Mouse (Mus musculus) liver, embryonic 14.5 days (tissue): ENCODE data around the gene Itga6. TPM values are rescaled to one million over a fixed set of nuclear protein-coding genes. Genes with fewer than 3 reads are reported as not detected.

ENCODE experiments used
- ATAC-seq: fragments of 200-750 bp; cut with Nextera tagmentation; 2 replicates; pipeline ENCODE4 v1.8.0; 2017; ENCODE audit warnings: moderate number of reproducible peaks, mild to moderate bottlenecking, moderate library complexity; ENCODE audit not compliant: insufficient read depth
- DNase-seq, 3 experiments: peaks; one replicate each; pipeline ENCODE4 v3.0.0-alpha.2; 2012 to 2013; ENCODE audit warnings: low read depth in 3 of 3, low spot score in 3 of 3
- H3K27ac ChIP-seq: fragments of 300-500 bp; sonication (generic); 2 replicates; pipeline ENCODE4 v1.5.1; 2014; ENCODE audit warnings: moderate library complexity, mild to moderate bottlenecking, control low read depth, inconsistent platforms
- H3K27me3 ChIP-seq: fragments of 300-500 bp; sonication (generic); 2 replicates; pipeline ENCODE4 v1.6.1; 2014; ENCODE audit warnings: mild to moderate bottlenecking, low read length, moderate library complexity; ENCODE audit not compliant: control insufficient read depth, insufficient read depth
- H3K36me3 ChIP-seq: fragments of 300-500 bp; sonication (generic); replicated peaks from 2 replicates; pipeline ENCODE4 v1.6.1; 2014; ENCODE audit warnings: low read depth; ENCODE audit not compliant: control insufficient read depth, insufficient read depth
- H3K4me1 ChIP-seq, 2 experiments: fragments of 200-500 bp in 1 of 2; fragments of 300-500 bp in 1 of 2; sonication (generic) in 1 of 2; replicated peaks; 2 replicates each; pipeline ENCODE4 v1.6.1; 2012 to 2014; ENCODE audit warnings: antibody characterized with exemption in 1 of 2, inconsistent platforms in 1 of 2, low read length in 1 of 2; ENCODE audit not compliant: control insufficient read depth in 2 of 2, insufficient read depth in 2 of 2
- H3K4me2 ChIP-seq: fragments of 300-500 bp; sonication (generic); 2 replicates; pipeline ENCODE4 v1.6.1; 2014; ENCODE audit warnings: low read depth, mild to moderate bottlenecking, control low read depth, moderate library complexity
- H3K4me3 ChIP-seq, 2 experiments: fragments of 200-500 bp in 1 of 2; fragments of 300-500 bp in 1 of 2; sonication (generic) in 1 of 2; 2 replicates each; pipeline ENCODE4 v1.5.1; 2012 to 2014; ENCODE audit warnings: low read depth in 2 of 2, low read length in 2 of 2, mild to moderate bottlenecking in 2 of 2, control low read depth in 1 of 2, inconsistent platforms in 1 of 2, moderate library complexity in 1 of 2; ENCODE audit not compliant: insufficient read depth in 1 of 2
- H3K9ac ChIP-seq: fragments of 300-500 bp; sonication (generic); replicated peaks from 2 replicates; pipeline ENCODE4 v1.6.1; 2014; ENCODE audit warnings: mild to moderate bottlenecking, control low read depth, moderate library complexity
- H3K9me3 ChIP-seq: fragments of 300-500 bp; sonication (generic); 2 replicates; pipeline ENCODE4 v1.6.1; 2016; ENCODE audit warnings: low read length, mixed read lengths; ENCODE audit not compliant: control insufficient read depth
- CTCF ChIP-seq: IDR thresholded peaks from 2 replicates; pipeline ENCODE4 v1.5.1; 2016; ENCODE audit warnings: antibody characterized with exemption, low read depth, control low read depth
- EP300 ChIP-seq: IDR thresholded peaks from 2 replicates; pipeline ENCODE4 v1.6.1; 2016; ENCODE audit warnings: antibody characterized with exemption, low read depth
- WGBS: fragments of 180-500 bp; shearing (Covaris S2); extraction: QIAGEN DNeasy Blood & Tissue Kit; methylation state at CpG from one replicate; pipeline ENCODE4 v1.1.7; 2014; ENCODE audit not compliant: insufficient replicate concordance; 5-methylcytosine and 5-hydroxymethylcytosine counted together
- polyA plus RNA-seq, 2 experiments: library from polyadenylated mRNA; depleted of rRNA in 1 of 2; stranded (reverse) in 1 of 2; unstranded in 1 of 2; fragments of >200 nt; fragmentation: Nextera tagmentation in 1 of 2; extraction: Ambion mirVana in 1 of 2; gene quantifications; 2 replicates each; pipeline versions ENCODE4 v1.2.1 to v1.2.3; 2012 to 2014

Gene Itga6
- polyA plus RNA-seq, 2 experiments: 5.5 to 6.2 TPM

GRCm38 (mm10) chr2:71828928-71829327, 83.5 kb downstream of the Itga6 start:
- H3K4me1 ChIP-seq: no peaks in the 10 kb centered on the region
- no peak overlapping the region for H3K4me3 ChIP-seq
- 76% methylated on average over 11 of the region's 11 CpGs for WGBS
- TF ChIP-seq EP300 (no peak), CTCF (no peak)
- H3K27me3 ChIP-seq: no peaks in the 10 kb centered on the region
- ATAC-seq: no peak
- DNase-seq: no peak
- H3K36me3 ChIP-seq: no peaks in the 10 kb centered on the region
- H3K9ac ChIP-seq: no peak overlapping the region
- no peaks in the 10 kb centered on the region for H3K9me3 ChIP-seq
- H3K27ac ChIP-seq: no peak overlapping the region
- H3K4me2 ChIP-seq: no peak overlapping the region

- TF ChIP-seq CTCF (no peak), EP300 (no peak)
- ATAC-seq (no peak), DNase-seq (no peak)
- no peaks in the 10 kb centered on the region for H3K27me3 ChIP-seq
- 76% methylated on average over 6 of the region's 6 CpGs for WGBS
- H3K27ac ChIP-seq: no peak overlapping the region
- H3K9me3 ChIP-seq: no peaks in the 10 kb centered on the region
- no peaks in the 10 kb centered on the region for H3K36me3 ChIP-seq
- H3K4me1 ChIP-seq: no peaks in the 10 kb centered on the region
- H3K9ac ChIP-seq: no peak overlapping the region
- H3K4me2 ChIP-seq: no peak overlapping the region
- H3K4me3 ChIP-seq: no peak overlapping the region
Observed at GRCm38 (mm10) chr2:71833626-71834025, 88.2 kb downstream of the Itga6 start.

GRCm38 (mm10) chr2:71834371-71834770, 89.0 kb downstream of the Itga6 start:
- no peaks in the 10 kb centered on the region for H3K36me3 ChIP-seq
- no peaks in the 10 kb centered on the region for H3K4me1 ChIP-seq
- no peaks in the 10 kb centered on the region for H3K27me3 ChIP-seq
- H3K9me3 ChIP-seq: no peaks in the 10 kb centered on the region
- no peak overlapping the region for H3K27ac ChIP-seq
- DNase-seq (no peak), ATAC-seq (no peak)
- WGBS: 64% methylated on average over 7 of the region's 7 CpGs
- TF ChIP-seq EP300: no peak
- no peak overlapping the region for H3K9ac ChIP-seq
- H3K4me3 ChIP-seq: no peak overlapping the region
- H3K4me2 ChIP-seq: no peak overlapping the region

- Histone ChIP-seq H3K9me3 (no peaks in the 10 kb centered on the region), H3K27me3 (no peaks in the 10 kb centered on the region), H3K9ac (no peak overlapping the region), H3K4me1 (no peaks in the 10 kb centered on the region), H3K4me2 (no peak overlapping the region), H3K4me3 (no peak overlapping the region), H3K27ac (no peak overlapping the region), H3K36me3 (no peaks in the 10 kb centered on the region)
- no peak for ATAC-seq
- 80% methylated on average over 8 of the region's 8 CpGs for WGBS
- TF ChIP-seq CTCF (no peak), EP300 (no peak)
- DNase-seq: no peak
Observed at GRCm38 (mm10) chr2:71835556-71835955, 90.1 kb downstream of the Itga6 start.

- Histone ChIP-seq H3K9ac (no peak overlapping the region), H3K27me3 (no peaks in the 10 kb centered on the region), H3K27ac (no peak overlapping the region), H3K4me1 (no peaks in the 10 kb centered on the region), H3K4me2 (no peak overlapping the region), H3K9me3 (no peaks in the 10 kb centered on the region), H3K4me3 (no peak overlapping the region), H3K36me3 (no peaks in the 10 kb centered on the region)
- 72% methylated on average over 4 of the region's 4 CpGs for WGBS
- TF ChIP-seq CTCF: no peak
- TF ChIP-seq EP300: no peak
- ATAC-seq: no peak
- DNase-seq: no peak
Observed at GRCm38 (mm10) chr2:71836232-71836631, 90.8 kb downstream of the Itga6 start.

GRCm38 (mm10) chr2:71837261-71837660, 91.8 kb downstream of the Itga6 start:
- Histone ChIP-seq H3K4me3 (no peak overlapping the region), H3K4me2 (no peak overlapping the region), H3K27me3 (no peaks in the 10 kb centered on the region), H3K9ac (no peak overlapping the region), H3K27ac (no peak overlapping the region), H3K9me3 (no peaks in the 10 kb centered on the region), H3K4me1 (no peaks in the 10 kb centered on the region), H3K36me3 (no peaks in the 10 kb centered on the region)
- WGBS: 66% methylated on average over 4 of the region's 4 CpGs
- no peak for DNase-seq
- no peak for ATAC-seq
- TF ChIP-seq EP300: no peak
- no peak for TF ChIP-seq CTCF
